Mouse (Mus musculus): ENCODE data around the gene Plekho1.

Plekho1 gene

DNA sequence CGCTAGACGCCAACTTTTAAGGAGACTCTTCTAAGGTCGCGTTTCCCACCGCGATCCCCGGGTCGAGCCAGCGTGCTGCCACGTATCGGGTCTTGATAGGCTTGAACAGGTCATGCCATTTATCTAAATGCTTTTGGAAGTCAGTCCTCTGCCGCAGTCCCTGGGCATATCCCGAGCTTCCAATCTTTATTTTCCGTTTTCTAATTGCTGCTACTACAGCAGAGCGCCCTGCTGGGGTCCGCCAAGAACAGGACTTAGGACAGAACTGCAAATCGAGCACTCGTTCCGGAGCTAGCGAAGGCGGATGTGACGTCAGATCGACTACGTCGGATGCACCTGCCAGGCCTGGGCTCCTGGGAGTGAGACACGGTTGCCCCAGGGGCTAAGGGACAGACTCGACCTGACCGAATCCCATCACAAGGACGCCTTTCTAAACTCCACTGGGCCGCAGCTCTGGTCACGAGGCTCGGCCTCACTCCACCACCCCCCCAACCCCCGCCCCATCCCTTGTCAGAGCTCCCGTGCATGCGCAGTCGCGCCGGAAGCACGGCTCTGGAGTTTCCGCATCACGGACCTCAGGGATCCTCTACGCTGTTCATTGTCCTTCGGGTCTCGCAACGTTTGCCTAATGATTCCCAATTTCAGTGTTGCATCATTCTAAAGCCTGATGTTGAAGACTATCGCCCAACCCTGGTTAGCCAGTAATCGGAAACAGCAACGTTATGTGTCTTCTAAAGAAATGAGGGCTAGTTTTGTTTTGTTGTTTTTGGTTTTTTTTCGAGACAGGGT lies 44.8 kb downstream of the Plekho1 start:
- DNase-seq (ENCODE audit: low read depth) = peak; percentile 97

DNA sequence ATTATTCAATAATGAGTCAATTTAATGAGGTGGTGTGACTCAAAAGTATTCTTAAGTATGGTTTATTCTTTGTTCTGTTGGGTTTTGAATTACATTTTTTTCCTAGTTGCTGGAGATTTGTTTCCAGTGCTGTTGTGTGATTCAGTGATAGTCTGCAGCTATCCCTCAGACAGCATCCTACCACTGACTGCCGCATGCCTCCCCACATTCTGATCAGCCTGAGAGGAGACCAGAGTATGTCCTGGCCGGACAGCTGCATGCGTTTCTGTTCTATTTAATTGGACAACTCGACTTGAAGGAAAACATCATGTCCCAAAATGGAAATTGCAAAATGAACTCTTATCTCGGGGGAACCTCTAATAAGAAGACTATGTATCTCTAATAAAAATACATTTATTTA lies 47.5 kb downstream of the Plekho1 start:
- no peak for DNase-seq (ENCODE audit: low read depth)

DNA sequence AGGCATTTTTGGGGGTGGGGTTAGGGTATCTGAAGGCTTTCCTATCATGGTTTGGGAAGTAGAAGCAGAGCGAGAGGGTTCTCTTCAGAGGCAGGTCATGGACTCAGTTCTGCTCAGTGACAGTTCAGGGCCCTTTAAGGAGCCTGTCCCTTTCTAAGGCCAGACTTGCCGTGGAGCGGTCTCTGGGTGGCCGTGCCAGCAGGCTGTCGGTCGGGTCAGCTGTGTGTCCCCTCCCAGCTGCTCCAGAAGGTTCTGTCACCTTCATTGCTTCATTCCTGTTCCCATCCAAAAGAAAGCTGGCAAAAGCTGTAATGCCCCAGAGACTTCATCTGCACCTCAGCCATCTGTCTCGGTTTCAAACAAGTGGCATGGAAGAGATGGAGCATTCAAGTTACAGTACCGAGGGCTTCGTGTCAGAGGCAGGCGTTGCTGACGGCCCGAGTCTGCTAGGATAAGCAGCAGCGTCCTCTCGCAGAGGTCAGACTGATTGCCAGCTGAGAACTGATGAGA lies 50.0 kb downstream of the Plekho1 start:
- no peak for DNase-seq (ENCODE audit: low read depth)

DNA sequence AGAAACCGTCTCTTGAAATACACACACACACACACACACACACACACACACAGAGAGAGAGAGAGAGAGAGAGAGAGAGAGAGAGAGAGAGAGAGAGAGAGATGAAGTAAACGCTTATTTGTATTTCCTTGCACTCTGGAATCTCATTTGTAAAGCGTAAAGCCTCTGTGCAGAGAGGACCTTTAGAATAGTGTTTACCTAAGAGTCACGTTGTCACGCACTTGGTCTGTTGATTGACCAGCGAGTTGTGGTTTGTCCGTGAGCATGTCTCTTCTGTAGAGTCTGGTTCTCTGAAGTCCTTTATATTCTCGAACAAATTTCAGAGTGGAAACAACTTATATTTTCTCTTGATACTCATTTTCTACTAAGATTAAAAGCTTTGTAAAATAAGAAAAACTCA lies 51.1 kb downstream of the Plekho1 start:
- no peak for DNase-seq (ENCODE audit: low read depth)

DNA sequence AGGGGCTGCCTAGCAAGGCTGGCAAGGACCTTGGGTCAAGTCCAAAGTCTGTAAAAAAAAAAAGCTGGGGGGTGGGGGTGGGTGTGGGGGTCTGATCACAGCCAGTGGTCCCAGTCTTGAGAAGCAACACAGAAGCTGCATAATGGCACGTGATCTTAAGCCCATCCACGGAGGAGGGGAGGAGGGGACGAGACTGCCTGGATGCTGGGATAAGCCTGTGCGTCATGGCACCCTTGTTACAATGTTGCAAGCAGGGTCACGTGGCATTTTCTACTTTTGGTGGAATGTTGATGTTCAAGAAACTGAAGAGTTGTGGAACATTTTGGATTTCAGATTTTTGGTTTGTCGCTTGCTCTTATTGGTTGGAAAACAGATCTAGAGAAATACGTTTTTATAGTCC lies 52.6 kb downstream of the Plekho1 start:
- DNase-seq (ENCODE audit: low read depth) = no peak

DNA sequence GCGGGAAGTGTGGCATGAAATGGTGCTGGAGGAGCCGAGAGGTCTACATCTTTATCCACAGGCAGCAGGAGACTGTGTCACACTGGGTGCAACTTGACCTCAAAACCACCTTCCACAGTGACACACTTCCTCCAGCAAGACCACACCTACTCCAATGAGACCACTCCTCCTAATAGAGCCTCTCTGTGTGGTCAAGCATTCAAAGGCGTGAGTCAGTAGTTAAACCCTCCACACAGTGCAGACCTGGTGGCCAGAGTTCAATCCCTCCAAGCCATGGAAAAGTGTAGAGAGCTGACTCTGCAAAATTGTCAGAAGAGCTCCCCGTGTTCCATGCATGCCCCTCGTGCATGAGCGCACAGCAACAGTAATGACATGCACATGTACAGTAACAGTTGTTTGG lies 53.1 kb downstream of the Plekho1 start:
- DNase-seq (ENCODE audit: low read depth) = no peak

DNA sequence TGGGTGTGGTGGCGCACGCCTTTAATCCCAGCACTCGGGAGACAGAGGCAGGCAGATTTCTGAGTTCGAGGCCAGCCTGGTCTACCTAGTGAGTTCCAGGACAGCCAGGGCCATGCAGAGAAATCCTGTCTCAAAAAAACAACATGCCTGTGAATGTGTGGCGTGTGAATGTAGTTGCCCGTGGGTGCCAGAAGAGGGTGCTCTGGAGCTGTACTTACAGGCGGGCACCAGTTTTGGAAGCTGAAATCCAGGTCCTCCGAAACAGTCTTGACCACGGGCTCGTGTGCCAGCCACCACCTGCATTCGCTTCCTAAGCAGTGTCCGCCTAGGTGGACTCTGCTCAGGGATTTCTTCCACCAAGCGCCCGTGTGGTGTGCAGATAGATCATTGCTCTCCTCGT lies 57.0 kb downstream of the Plekho1 start:
- no peak for DNase-seq (ENCODE audit: low read depth)

Data from naive thymus-derived CD4-positive, alpha-beta T cell, adult 2 months (primary cell).